Mouse (Mus musculus): ENCODE measurements around the gene Xylt1. TPM values are rescaled to one million over a fixed set of nuclear protein-coding genes. Genes with fewer than 3 reads are reported as not detected.

The Xylt1 gene
- polyA plus RNA-seq, 1 experiment: 0.91 TPM

- Histone ChIP-seq H3K4me3 (ENCODE audit: insufficient read depth, low read depth, low read length) (no peak overlapping the region), H3K27ac (replicated peaks; ENCODE audit: low read depth, low read length) (no peak overlapping the region), H3K4me1 (ENCODE audit: control insufficient read depth, insufficient read depth, insufficient read length, low read length) (peaks cover 5% of the 10 kb centered on the region; the same call in 1 of the 2 replicates)
Measured at GRCm38 (mm10) chr7:117555735-117556134, 175.0 kb downstream of the Xylt1 start.

GRCm38 (mm10) chr7:117558166-117558565 lies 177.4 kb downstream of the Xylt1 start:
- H3K27ac ChIP-seq (replicated peaks; ENCODE audit: low read depth, low read length): no peak overlapping the region
- H3K4me3 ChIP-seq (ENCODE audit: insufficient read depth, low read depth, low read length): no peak overlapping the region
- H3K4me1 ChIP-seq (ENCODE audit: control insufficient read depth, insufficient read depth, insufficient read length, low read length): peaks cover 5% of the 10 kb centered on the region; the same call in 1 of the 2 replicates

GRCm38 (mm10) chr7:117559051-117559450 lies 178.3 kb downstream of the Xylt1 start:
- H3K4me1 ChIP-seq (ENCODE audit: control insufficient read depth, insufficient read depth, insufficient read length, low read length): peaks cover 5% of the 10 kb centered on the region; the same call in 1 of the 2 replicates
- no peak overlapping the region for H3K4me3 ChIP-seq (ENCODE audit: insufficient read depth, low read depth, low read length)
- no peak overlapping the region for H3K27ac ChIP-seq (replicated peaks; ENCODE audit: low read depth, low read length)

GRCm38 (mm10) chr7:117563939-117564499 lies 183.2 kb downstream of the Xylt1 start:
- no peak overlapping the region for H3K27ac ChIP-seq (replicated peaks; ENCODE audit: low read depth, low read length)
- H3K4me1 ChIP-seq (ENCODE audit: control insufficient read depth, insufficient read depth, insufficient read length, low read length): 0 out of 2 replicates have a peak, but pooled peaks cover 2% of the 10 kb centered on the region
- no peak overlapping the region for H3K4me3 ChIP-seq (ENCODE audit: insufficient read depth, low read depth, low read length)

GRCm38 (mm10) chr7:117564627-117565026 lies 183.8 kb downstream of the Xylt1 start:
- H3K4me3 ChIP-seq (ENCODE audit: insufficient read depth, low read depth, low read length): no peak overlapping the region

GRCm38 (mm10) chr7:117566115-117566514 lies 185.3 kb downstream of the Xylt1 start:
- H3K4me3 ChIP-seq (ENCODE audit: insufficient read depth, low read depth, low read length): no peak overlapping the region
- H3K27ac ChIP-seq (replicated peaks; ENCODE audit: low read depth, low read length): no peak overlapping the region
- 0 out of 2 replicates have a peak, but pooled peaks cover 2% of the 10 kb centered on the region for H3K4me1 ChIP-seq (ENCODE audit: control insufficient read depth, insufficient read depth, insufficient read length, low read length)

More at GRCm38 (mm10) chr7:117564627-117565026, 183.8 kb downstream of the Xylt1 start:
- Histone ChIP-seq H3K4me1 (ENCODE audit: control insufficient read depth, insufficient read depth, insufficient read length, low read length) (0 out of 2 replicates have a peak, but pooled peaks cover 2% of the 10 kb centered on the region), H3K27ac (replicated peaks; ENCODE audit: low read depth, low read length) (no peak overlapping the region)

- Histone ChIP-seq H3K27ac (replicated peaks; ENCODE audit: low read depth, low read length) (no peak overlapping the region), H3K4me1 (ENCODE audit: control insufficient read depth, insufficient read depth, insufficient read length, low read length) (peaks cover 5% of the 10 kb centered on the region; the same call in 1 of the 2 replicates), H3K4me3 (ENCODE audit: insufficient read depth, low read depth, low read length) (no peak overlapping the region)
Measured at GRCm38 (mm10) chr7:117566833-117567232, 186.1 kb downstream of the Xylt1 start.

- Histone ChIP-seq H3K4me1 (ENCODE audit: control insufficient read depth, insufficient read depth, insufficient read length, low read length) (peaks cover 5% of the 10 kb centered on the region; the same call in 1 of the 2 replicates), H3K4me3 (ENCODE audit: insufficient read depth, low read depth, low read length) (no peak overlapping the region), H3K27ac (replicated peaks; ENCODE audit: low read depth, low read length) (no peak overlapping the region)
Measured at GRCm38 (mm10) chr7:117567252-117567651, 186.5 kb downstream of the Xylt1 start.

- no peak overlapping the region for H3K4me3 ChIP-seq (ENCODE audit: insufficient read depth, low read depth, low read length)
- no peak overlapping the region for H3K27ac ChIP-seq (replicated peaks; ENCODE audit: low read depth, low read length)
- H3K4me1 ChIP-seq (ENCODE audit: control insufficient read depth, insufficient read depth, insufficient read length, low read length): peaks cover 6% of the 10 kb centered on the region
Measured at GRCm38 (mm10) chr7:117567653-117568340, 187.0 kb downstream of the Xylt1 start.

GRCm38 (mm10) chr7:117571131-117571530 lies 190.4 kb downstream of the Xylt1 start:
- H3K4me3 ChIP-seq (ENCODE audit: insufficient read depth, low read depth, low read length): no peak overlapping the region
- H3K4me1 ChIP-seq (ENCODE audit: control insufficient read depth, insufficient read depth, insufficient read length, low read length): peaks cover 14% of the 10 kb centered on the region
- H3K27ac ChIP-seq (replicated peaks; ENCODE audit: low read depth, low read length): no peak overlapping the region

- Histone ChIP-seq H3K4me1 (ENCODE audit: control insufficient read depth, insufficient read depth, insufficient read length, low read length) (peaks cover 14% of the 10 kb centered on the region), H3K27ac (replicated peaks; ENCODE audit: low read depth, low read length) (no peak overlapping the region), H3K4me3 (ENCODE audit: insufficient read depth, low read depth, low read length) (no peak overlapping the region)
Measured at GRCm38 (mm10) chr7:117571713-117572112, 190.9 kb downstream of the Xylt1 start.

- Histone ChIP-seq H3K4me1 (ENCODE audit: control insufficient read depth, insufficient read depth, insufficient read length, low read length) (peaks cover 12% of the 10 kb centered on the region), H3K4me3 (ENCODE audit: insufficient read depth, low read depth, low read length) (no peak overlapping the region), H3K27ac (replicated peaks; ENCODE audit: low read depth, low read length) (no peak overlapping the region)
Measured at GRCm38 (mm10) chr7:117573170-117573569, 192.4 kb downstream of the Xylt1 start.

- Histone ChIP-seq H3K27ac (replicated peaks; ENCODE audit: low read depth, low read length) (no peak overlapping the region), H3K4me3 (ENCODE audit: insufficient read depth, low read depth, low read length) (no peak overlapping the region), H3K4me1 (ENCODE audit: control insufficient read depth, insufficient read depth, insufficient read length, low read length) (peaks cover 12% of the 10 kb centered on the region)
Measured at GRCm38 (mm10) chr7:117575417-117575816, 194.6 kb downstream of the Xylt1 start.

- peaks cover 10% of the 10 kb centered on the region; the same call in 1 of the 2 replicates for H3K4me1 ChIP-seq (ENCODE audit: control insufficient read depth, insufficient read depth, insufficient read length, low read length)
- H3K27ac ChIP-seq (replicated peaks; ENCODE audit: low read depth, low read length): no peak overlapping the region
- H3K4me3 ChIP-seq (ENCODE audit: insufficient read depth, low read depth, low read length): no peak overlapping the region
Measured at GRCm38 (mm10) chr7:117577035-117577434, 196.3 kb downstream of the Xylt1 start.

GRCm38 (mm10) chr7:117585164-117585563 lies 204.4 kb downstream of the Xylt1 start:
- Histone ChIP-seq H3K4me1 (ENCODE audit: control insufficient read depth, insufficient read depth, insufficient read length, low read length) (no peaks in the 10 kb centered on the region), H3K4me3 (ENCODE audit: insufficient read depth, low read depth, low read length) (no peak overlapping the region), H3K27ac (replicated peaks; ENCODE audit: low read depth, low read length) (no peak overlapping the region)

- Histone ChIP-seq H3K27ac (replicated peaks; ENCODE audit: low read depth, low read length) (no peak overlapping the region), H3K4me1 (ENCODE audit: control insufficient read depth, insufficient read depth, insufficient read length, low read length) (no peaks in the 10 kb centered on the region), H3K4me3 (ENCODE audit: insufficient read depth, low read depth, low read length) (no peak overlapping the region)
Measured at GRCm38 (mm10) chr7:117586811-117587210, 206.0 kb downstream of the Xylt1 start.

Measured in brown adipose tissue, adult 24 weeks (tissue).